Mouse (Mus musculus) mature B cell (primary cell): ENCODE measurements around the gene Ddx27.
"Not testable (repeated sequence)": the region's sequence is repeated elsewhere in the genome, so short reads cannot be mapped to it uniquely, and the experiment has no call there.

Experiments
- in situ Hi-C: fragments of 300-500 bp; cut with MboI; formaldehyde crosslinking; loops from 2 replicates; pipeline ENCODE4 v1.14.3; 2019

The Ddx27 gene

GRCm38 (mm10) chr2:167014702-167015381, at the start of gene Ddx27:
TSS of gene Ddx27 (plus strand) at chr2:167015193.
- in situ Hi-C loops, result no loop called here

GRCm38 (mm10) chr2:166973153-166973552, 41.8 kb upstream of the Ddx27 start:
- in situ Hi-C loops, result no loop called here

- in situ Hi-C loops, result no loop called here
These were observed 40.7 kb upstream of the Ddx27 start for GRCm38 (mm10) chr2:166974177-166974872.

GRCm38 (mm10) chr2:166976356-166976755, 38.6 kb upstream of the Ddx27 start:
- in situ Hi-C loops, result no loop called here

GRCm38 (mm10) chr2:166977490-166977889, 37.5 kb upstream of the Ddx27 start:
- in situ Hi-C loops, result no loop called here

GRCm38 (mm10) chr2:166980161-166980560, 34.8 kb upstream of the Ddx27 start:
- in situ Hi-C loops, result no loop called here

- in situ Hi-C loops, result no loop called here
These were observed 31.6 kb upstream of the Ddx27 start for GRCm38 (mm10) chr2:166983351-166983894.

GRCm38 (mm10) chr2:166990861-166991260, 24.1 kb upstream of the Ddx27 start:
- in situ Hi-C loops, result no loop called here

GRCm38 (mm10) chr2:166991945-166992344, 23.0 kb upstream of the Ddx27 start:
- in situ Hi-C loops, result no loop called here

- in situ Hi-C loops, result no loop called here
These were observed 19.8 kb upstream of the Ddx27 start for GRCm38 (mm10) chr2:166995021-166995795.

GRCm38 (mm10) chr2:166995796-166996532, 19.0 kb upstream of the Ddx27 start, which contains the start of gene Stau1:
TSS of gene Stau1 (minus strand) at chr2:166996299.
- in situ Hi-C loops, result no loop called here

- in situ Hi-C loops, result no loop called here
These were observed 18.5 kb upstream of the Ddx27 start for GRCm38 (mm10) chr2:166996533-166996894.

- in situ Hi-C loops, result loop anchor here (5.0 kb wide), 1 partner anchor 44 kb away; no protein-coding TSS in a partner anchor
These were observed 13.5 kb upstream of the Ddx27 start for GRCm38 (mm10) chr2:167001486-167001885.

GRCm38 (mm10) chr2:167004099-167004854, 10.7 kb upstream of the Ddx27 start:
- in situ Hi-C loops, result loop anchor here (5.0 kb wide), 1 partner anchor 47 kb away; no protein-coding TSS in a partner anchor

- in situ Hi-C loops, result no loop called here
These were observed 8.6 kb upstream of the Ddx27 start for GRCm38 (mm10) chr2:167006355-167006754.

GRCm38 (mm10) chr2:167007001-167007491, 7.9 kb upstream of the Ddx27 start:
- in situ Hi-C loops, result no loop called here

- in situ Hi-C loops, result not testable (repeated sequence)
These were observed 7.4 kb upstream of the Ddx27 start for GRCm38 (mm10) chr2:167007565-167007964.

- in situ Hi-C loops, result no loop called here
These were observed 5.5 kb upstream of the Ddx27 start for GRCm38 (mm10) chr2:167009483-167009882.

GRCm38 (mm10) chr2:167010546-167010945, 4.4 kb upstream of the Ddx27 start:
- in situ Hi-C loops, result no loop called here

- in situ Hi-C loops, result no loop called here
These were observed 357 bp downstream of the Ddx27 start for GRCm38 (mm10) chr2:167015382-167015718.

- in situ Hi-C loops, result no loop called here
These were observed 4.4 kb downstream of the Ddx27 start for GRCm38 (mm10) chr2:167019396-167019795.
